Mouse (Mus musculus) liver, embryonic 16.5 days (tissue): ENCODE results near the gene Cad. TPM values are rescaled to one million over a fixed set of nuclear protein-coding genes. Genes with fewer than 3 reads are reported as not detected.
A peak's percentile ranks its signal among the peaks of the same experiment; 100 is the strongest.
"Not testable (repeated sequence)": the region's sequence is repeated elsewhere in the genome, so short reads cannot be mapped to it uniquely, and the experiment has no call there.

ENCODE experiments used
- ATAC-seq: fragments of 200-750 bp; cut with Nextera tagmentation; 2 replicates; pipeline ENCODE4 v1.8.0; 2017; ENCODE audit warnings: low read depth, mild to moderate bottlenecking, moderate number of reproducible peaks, moderate library complexity
- H3K27ac ChIP-seq: fragments of 300-500 bp; sonication (generic); 2 replicates; pipeline ENCODE4 v1.5.1; 2014; ENCODE audit warnings: mild to moderate bottlenecking, low read length
- H3K27me3 ChIP-seq: fragments of 300-500 bp; sonication (generic); 2 replicates; pipeline ENCODE4 v1.6.1; 2014; ENCODE audit warnings: low read depth, low read length, mixed read lengths; ENCODE audit not compliant: control insufficient read depth, insufficient read depth
- H3K36me3 ChIP-seq: fragments of 300-500 bp; sonication (generic); 2 replicates; pipeline ENCODE4 v1.6.1; 2014; ENCODE audit warnings: mild to moderate bottlenecking; ENCODE audit not compliant: control insufficient read depth, insufficient read depth
- H3K4me1 ChIP-seq: fragments of 300-500 bp; sonication (generic); 2 replicates; pipeline ENCODE4 v1.6.1; 2014; ENCODE audit warnings: low read depth, low read length, mixed read lengths; ENCODE audit not compliant: control insufficient read depth
- H3K4me2 ChIP-seq: fragments of 300-500 bp; sonication (generic); 2 replicates; pipeline ENCODE4 v1.6.1; 2014; ENCODE audit warnings: low read depth, low read length, mixed read lengths
- H3K4me3 ChIP-seq: fragments of 300-500 bp; sonication (generic); 2 replicates; pipeline ENCODE4 v1.5.1; 2014; ENCODE audit warnings: low read depth, mild to moderate bottlenecking, low read length
- H3K9ac ChIP-seq: fragments of 300-500 bp; sonication (generic); 2 replicates; pipeline ENCODE4 v1.6.1; 2014; ENCODE audit warnings: low read depth, low read length
- H3K9me3 ChIP-seq: fragments of 300-500 bp; sonication (generic); replicated peaks from 2 replicates; pipeline ENCODE4 v1.6.1; 2016; ENCODE audit warnings: low read length; ENCODE audit not compliant: control insufficient read depth
- WGBS: fragments of 180-500 bp; shearing (Covaris S2); extraction: QIAGEN DNeasy Blood & Tissue Kit; methylation state at CpG from one replicate; pipeline ENCODE4 v1.1.7; 2014; ENCODE audit not compliant: insufficient replicate concordance; 5-methylcytosine and 5-hydroxymethylcytosine counted together
- polyA plus RNA-seq: library from polyadenylated mRNA; unstranded; fragments of >200 nt; fragmentation: Nextera tagmentation; extraction: Ambion mirVana; gene quantifications from 2 replicates; pipeline ENCODE4 v1.2.1, GENCODE M21; 2015

Gene Cad
- polyA plus RNA-seq, 1 experiment from 2014 or later, result 13.0 TPM

- no peak for ATAC-seq
- Histone ChIP-seq H3K4me3 (no peak overlapping the region), H3K4me2 (no peak overlapping the region), H3K27me3 (no peaks in the 10 kb centered on the region), H3K9me3 (no peaks in the 10 kb centered on the region), H3K4me1 (no peaks in the 10 kb centered on the region), H3K27ac (no peak overlapping the region), H3K9ac (no peak overlapping the region), H3K36me3 (no peaks in the 10 kb centered on the region)
- 79% methylated on average over 6 of the region's 6 CpGs for WGBS
These were observed 19.9 kb upstream of the Cad start for GRCm38 (mm10) chr5:31034669-31035068.

- H3K4me2 ChIP-seq, H3K27me3 ChIP-seq, H3K36me3 ChIP-seq, H3K9me3 ChIP-seq, H3K27ac ChIP-seq, H3K9ac ChIP-seq, H3K4me3 ChIP-seq, H3K4me1 ChIP-seq: not testable (repeated sequence)
- peak; percentile 79 for ATAC-seq
- 75% methylated on average over 11 of the region's 11 CpGs for WGBS
These were observed 18.0 kb upstream of the Cad start for GRCm38 (mm10) chr5:31036556-31036955.

- Histone ChIP-seq H3K36me3 (no peaks in the 10 kb centered on the region), H3K27me3 (no peaks in the 10 kb centered on the region), H3K4me2 (no peak overlapping the region), H3K9me3 (no peaks in the 10 kb centered on the region), H3K9ac (no peak overlapping the region), H3K4me3 (no peak overlapping the region), H3K4me1 (no peaks in the 10 kb centered on the region), H3K27ac (no peak overlapping the region)
- WGBS, result 74% methylated on average over 7 of the region's 7 CpGs
- no peak for ATAC-seq
These were observed 16.3 kb upstream of the Cad start for GRCm38 (mm10) chr5:31038171-31038845.

- ATAC-seq, result no peak
- H3K4me3 ChIP-seq, result no peak overlapping the region
- WGBS, result 82% methylated on average over 6 of the region's 6 CpGs
These were observed 8.2 kb upstream of the Cad start for GRCm38 (mm10) chr5:31046416-31046815.

GRCm38 (mm10) chr5:31047074-31047473 lies 7.5 kb upstream of the Cad start:
- ATAC-seq, result no peak
- no peak overlapping the region for H3K27ac ChIP-seq
- peak overlapping the region; percentile 96 for H3K4me2 ChIP-seq
- no peaks in the 10 kb centered on the region for H3K9me3 ChIP-seq
- peak overlapping the region; percentile 92 for H3K4me3 ChIP-seq
- H3K36me3 ChIP-seq, result no peaks in the 10 kb centered on the region
- H3K27me3 ChIP-seq, result no peaks in the 10 kb centered on the region
- H3K4me1 ChIP-seq, result peaks cover 15% of the 10 kb centered on the region
- WGBS, result 16% methylated on average over 5 of the region's 5 CpGs
- peak overlapping the region; percentile 92 for H3K9ac ChIP-seq

More at GRCm38 (mm10) chr5:31046416-31046815, 8.2 kb upstream of the Cad start:
- Histone ChIP-seq H3K4me1 (peaks cover 15% of the 10 kb centered on the region), H3K36me3 (no peaks in the 10 kb centered on the region), H3K9me3 (no peaks in the 10 kb centered on the region), H3K9ac (no peak overlapping the region), H3K4me2 (no peak overlapping the region), H3K27me3 (no peaks in the 10 kb centered on the region), H3K27ac (no peak overlapping the region)

GRCm38 (mm10) chr5:31047848-31048762 lies 6.5 kb upstream of the Cad start, which contains the start of gene Atraid:
Gene Atraid (plus strand): TSS chr5:31048312.
- no peaks in the 10 kb centered on the region for H3K36me3 ChIP-seq
- peak; percentile 95 for ATAC-seq
- under 1% methylated on average over 73 of the region's 73 CpGs for WGBS
- no peaks in the 10 kb centered on the region for H3K9me3 ChIP-seq
- no peaks in the 10 kb centered on the region for H3K27me3 ChIP-seq
- peak within 1 kb of the TSS; percentile 93 for H3K27ac ChIP-seq
- H3K4me2 ChIP-seq, result peak within 1 kb of the TSS; percentile 96
- H3K4me3 ChIP-seq, result peak within 1 kb of the TSS; percentile 92
- H3K4me1 ChIP-seq, result peaks cover 15% of the 10 kb centered on the region
- peak within 1 kb of the TSS; percentile 92 for H3K9ac ChIP-seq

- peak within 1 kb of the TSS; percentile 93 for H3K27ac ChIP-seq
- peak; percentile 17 for ATAC-seq
- peak within 1 kb of the TSS; percentile 92 for H3K4me3 ChIP-seq
- no peaks in the 10 kb centered on the region for H3K36me3 ChIP-seq
- H3K9me3 ChIP-seq, result no peaks in the 10 kb centered on the region
- H3K4me2 ChIP-seq, result peak within 1 kb of the TSS; percentile 96
- peak within 1 kb of the TSS; percentile 92 for H3K9ac ChIP-seq
- under 1% methylated on average over 23 of the region's 23 CpGs for WGBS
- no peaks in the 10 kb centered on the region for H3K27me3 ChIP-seq
- peaks cover 18% of the 10 kb centered on the region for H3K4me1 ChIP-seq
These were observed 5.6 kb upstream of the Cad start, which contains the start of gene Slc5a6 for GRCm38 (mm10) chr5:31048763-31049641. Gene Slc5a6 (minus strand): TSS chr5:31048924.

GRCm38 (mm10) chr5:31050427-31050826 lies 4.2 kb upstream of the Cad start:
- Histone ChIP-seq H3K27ac (no peak overlapping the region), H3K4me1 (peaks cover 24% of the 10 kb centered on the region), H3K27me3 (no peaks in the 10 kb centered on the region), H3K9me3 (no peaks in the 10 kb centered on the region), H3K4me2 (no peak overlapping the region), H3K36me3 (no peaks in the 10 kb centered on the region), H3K9ac (no peak overlapping the region), H3K4me3 (no peak overlapping the region)
- no peak for ATAC-seq
